Mouse (Mus musculus): Measurements from ENCODE around the gene Gm9602. TPM values are rescaled to one million over a fixed set of nuclear protein-coding genes. Genes with fewer than 3 reads are reported as not detected.

Gene Gm9602
- not detected in 2 replicates for polyA plus RNA-seq (2012; rRNA removed)

GRCm38 (mm10) chr14:4776037-4776436 lies at the start of gene Gm9602:
Gene Gm9602, plus strand, starts transcription at chr14:4776337.

Other genes starting within 250 kb of the Gm9602 start
- not detected in 2 replicates for gene Gm3047, start 220.9 kb upstream of the Gm9602 start, polyA plus RNA-seq (2012; rRNA removed)
- gene Gm8159, start 144.0 kb upstream of the Gm9602 start, polyA plus RNA-seq (2012; rRNA removed), result not detected in 2 replicates
- not detected in 2 replicates for gene Gm3239, start 112.1 kb upstream of the Gm9602 start, polyA plus RNA-seq (2012; rRNA removed)
- gene Gm7876, start 67.1 kb upstream of the Gm9602 start, polyA plus RNA-seq (2012; rRNA removed), result not detected in 2 replicates
- not detected in 2 replicates for gene Gm3252, start 49.6 kb upstream of the Gm9602 start, polyA plus RNA-seq (2012; rRNA removed)
- gene Gm3269, start 61.8 kb downstream of the Gm9602 start, polyA plus RNA-seq (2012; rRNA removed), result not detected in 2 replicates
- not detected in 2 replicates for gene Gm3264, start 79.2 kb downstream of the Gm9602 start, polyA plus RNA-seq (2012; rRNA removed)
- gene Gm3278, start 116.1 kb downstream of the Gm9602 start, polyA plus RNA-seq (2012; rRNA removed), result not detected in 2 replicates
- gene Gm8297, start 207.6 kb downstream of the Gm9602 start, polyA plus RNA-seq (2012; rRNA removed), result not detected in 2 replicates
- not detected in 2 replicates for gene Gm3298, start 239.6 kb downstream of the Gm9602 start, polyA plus RNA-seq (2012; rRNA removed)